Mouse (Mus musculus): Measurements from ENCODE around the gene Pdha2. TPM values are rescaled to one million over a fixed set of nuclear protein-coding genes. Genes with fewer than 3 reads are reported as not detected.

The Pdha2 gene
- polyA plus RNA-seq (2016; fragmentation: Nextera tagmentation; extraction: Ambion mirVana), result not detected in 2 replicates

- no peaks in the 10 kb centered on the region for H3K36me3 ChIP-seq (replicated peaks)
- no peak within 1 kb of the TSS for H3K27ac ChIP-seq (replicated peaks)
- WGBS, result 91% methylated on average over 5 of the region's 5 CpGs
- peaks cover 9% of the 10 kb centered on the region; the same call in 1 of the 2 replicates for H3K9me3 ChIP-seq
- H3K27me3 ChIP-seq (replicated peaks; ENCODE audit: low read depth, poor library complexity, severe bottlenecking), result no peaks in the 10 kb centered on the region
- no peak within 1 kb of the TSS for H3K4me3 ChIP-seq
- H3K4me1 ChIP-seq, result no peaks in the 10 kb centered on the region
- no peak for DNase-seq (ENCODE audit: low spot score)
Observed at GRCm38 (mm10) chr3:141212255-141212654, at the start of gene Pdha2. Pdha2 (minus strand) TSS chr3:141212355.

GRCm38 (mm10) chr3:141260518-141260917 lies 48.4 kb upstream of the Pdha2 start:
- Histone ChIP-seq H3K27ac (replicated peaks) (no peak overlapping the region), H3K27me3 (replicated peaks; ENCODE audit: low read depth, poor library complexity, severe bottlenecking) (no peaks in the 10 kb centered on the region), H3K9me3 (no peaks in the 10 kb centered on the region), H3K36me3 (replicated peaks) (no peaks in the 10 kb centered on the region), H3K4me1 (no peaks in the 10 kb centered on the region), H3K4me3 (no peak overlapping the region)
- DNase-seq (ENCODE audit: low spot score), result no peak
- WGBS, result 93% methylated on average over 1 of the region's 1 CpGs

GRCm38 (mm10) chr3:141251440-141251839 lies 39.3 kb upstream of the Pdha2 start:
- 95% methylated on average over 1 of the region's 1 CpGs for WGBS
- Histone ChIP-seq H3K36me3 (replicated peaks) (no peaks in the 10 kb centered on the region), H3K4me1 (no peaks in the 10 kb centered on the region), H3K27ac (replicated peaks) (no peak overlapping the region), H3K27me3 (replicated peaks; ENCODE audit: low read depth, poor library complexity, severe bottlenecking) (no peaks in the 10 kb centered on the region), H3K4me3 (no peak overlapping the region), H3K9me3 (no peaks in the 10 kb centered on the region)
- DNase-seq (ENCODE audit: low spot score), result no peak

GRCm38 (mm10) chr3:141244725-141245298 lies 32.7 kb upstream of the Pdha2 start:
- Histone ChIP-seq H3K27me3 (replicated peaks; ENCODE audit: low read depth, poor library complexity, severe bottlenecking) (no peaks in the 10 kb centered on the region), H3K4me1 (no peaks in the 10 kb centered on the region), H3K9me3 (no peaks in the 10 kb centered on the region), H3K4me3 (no peak overlapping the region), H3K36me3 (replicated peaks) (no peaks in the 10 kb centered on the region), H3K27ac (replicated peaks) (no peak overlapping the region)
- WGBS, result 58% methylated on average over 5 of the region's 5 CpGs
- no peak for DNase-seq (ENCODE audit: low spot score)

GRCm38 (mm10) chr3:141238071-141238470 lies 25.9 kb upstream of the Pdha2 start:
- Histone ChIP-seq H3K9me3 (no peaks in the 10 kb centered on the region), H3K4me3 (no peak overlapping the region), H3K36me3 (replicated peaks) (no peaks in the 10 kb centered on the region), H3K4me1 (no peaks in the 10 kb centered on the region), H3K27me3 (replicated peaks; ENCODE audit: low read depth, poor library complexity, severe bottlenecking) (no peaks in the 10 kb centered on the region), H3K27ac (replicated peaks) (no peak overlapping the region)
- WGBS, result 81% methylated on average over 2 of the region's 2 CpGs
- no peak for DNase-seq (ENCODE audit: low spot score)

GRCm38 (mm10) chr3:141229148-141229547 lies 17.0 kb upstream of the Pdha2 start:
- H3K9me3 ChIP-seq, result no peaks in the 10 kb centered on the region
- H3K36me3 ChIP-seq (replicated peaks), result no peaks in the 10 kb centered on the region
- DNase-seq (ENCODE audit: low spot score), result no peak
- no peak overlapping the region for H3K27ac ChIP-seq (replicated peaks)
- no peaks in the 10 kb centered on the region for H3K27me3 ChIP-seq (replicated peaks; ENCODE audit: low read depth, poor library complexity, severe bottlenecking)
- 56% methylated on average over 2 of the region's 2 CpGs for WGBS
- no peaks in the 10 kb centered on the region for H3K4me1 ChIP-seq
- H3K4me3 ChIP-seq, result no peak overlapping the region

GRCm38 (mm10) chr3:141222339-141222738 lies 10.2 kb upstream of the Pdha2 start:
- H3K36me3 ChIP-seq (replicated peaks), result no peaks in the 10 kb centered on the region
- H3K4me3 ChIP-seq, result no peak overlapping the region
- WGBS, result 84% methylated on average over 1 of the region's 1 CpGs
- no peaks in the 10 kb centered on the region for H3K9me3 ChIP-seq
- DNase-seq (ENCODE audit: low spot score), result no peak
- H3K4me1 ChIP-seq, result peaks cover 12% of the 10 kb centered on the region
- H3K27me3 ChIP-seq (replicated peaks; ENCODE audit: low read depth, poor library complexity, severe bottlenecking), result no peaks in the 10 kb centered on the region
- H3K27ac ChIP-seq (replicated peaks), result no peak overlapping the region

GRCm38 (mm10) chr3:141218561-141218960 lies 6.4 kb upstream of the Pdha2 start:
- DNase-seq (ENCODE audit: low spot score), result no peak
- no peak overlapping the region for H3K27ac ChIP-seq (replicated peaks)
- 54% methylated on average over 2 of the region's 2 CpGs for WGBS

GRCm38 (mm10) chr3:141216999-141217398 lies 4.8 kb upstream of the Pdha2 start:
- H3K9me3 ChIP-seq, result no peaks in the 10 kb centered on the region
- DNase-seq (ENCODE audit: low spot score), result peak; percentile 8

More at GRCm38 (mm10) chr3:141218561-141218960, 6.4 kb upstream of the Pdha2 start:
- Histone ChIP-seq H3K36me3 (replicated peaks) (no peaks in the 10 kb centered on the region), H3K27me3 (replicated peaks; ENCODE audit: low read depth, poor library complexity, severe bottlenecking) (no peaks in the 10 kb centered on the region), H3K4me1 (peaks cover 12% of the 10 kb centered on the region), H3K4me3 (no peak overlapping the region), H3K9me3 (no peaks in the 10 kb centered on the region)

GRCm38 (mm10) chr3:141216237-141216636 lies 4.1 kb upstream of the Pdha2 start:
- Histone ChIP-seq H3K27ac (replicated peaks) (no peak overlapping the region), H3K4me3 (no peak overlapping the region), H3K4me1 (peaks cover 12% of the 10 kb centered on the region), H3K9me3 (peaks cover 4% of the 10 kb centered on the region; the same call in 1 of the 2 replicates), H3K36me3 (replicated peaks) (no peaks in the 10 kb centered on the region), H3K27me3 (replicated peaks; ENCODE audit: low read depth, poor library complexity, severe bottlenecking) (no peaks in the 10 kb centered on the region)
- 77% methylated on average over 6 of the region's 6 CpGs for WGBS
- no peak for DNase-seq (ENCODE audit: low spot score)

More at GRCm38 (mm10) chr3:141216999-141217398, 4.8 kb upstream of the Pdha2 start:
- Histone ChIP-seq H3K27me3 (replicated peaks; ENCODE audit: low read depth, poor library complexity, severe bottlenecking) (no peaks in the 10 kb centered on the region), H3K27ac (replicated peaks) (no peak overlapping the region), H3K36me3 (replicated peaks) (no peaks in the 10 kb centered on the region), H3K4me1 (peaks cover 12% of the 10 kb centered on the region), H3K4me3 (no peak overlapping the region)

GRCm38 (mm10) chr3:141214789-141215188 lies 2.6 kb upstream of the Pdha2 start:
- H3K36me3 ChIP-seq (replicated peaks), result no peaks in the 10 kb centered on the region
- DNase-seq (ENCODE audit: low spot score), result no peak
- H3K27me3 ChIP-seq (replicated peaks; ENCODE audit: low read depth, poor library complexity, severe bottlenecking), result no peaks in the 10 kb centered on the region
- peaks cover 9% of the 10 kb centered on the region; the same call in 1 of the 2 replicates for H3K9me3 ChIP-seq
- WGBS, result 87% methylated on average over 2 of the region's 2 CpGs
- H3K4me1 ChIP-seq, result peaks cover 12% of the 10 kb centered on the region
- no peak overlapping the region for H3K4me3 ChIP-seq
- H3K27ac ChIP-seq (replicated peaks), result no peak overlapping the region

- no peak overlapping the region for H3K27ac ChIP-seq (replicated peaks)
- H3K9me3 ChIP-seq, result peaks cover 9% of the 10 kb centered on the region; the same call in 1 of the 2 replicates
- no peaks in the 10 kb centered on the region for H3K36me3 ChIP-seq (replicated peaks)
- no peak for DNase-seq (ENCODE audit: low spot score)
- H3K27me3 ChIP-seq (replicated peaks; ENCODE audit: low read depth, poor library complexity, severe bottlenecking), result no peaks in the 10 kb centered on the region
- H3K4me3 ChIP-seq, result no peak overlapping the region
- H3K4me1 ChIP-seq, result peaks cover 12% of the 10 kb centered on the region
Observed at GRCm38 (mm10) chr3:141214197-141214596, 2.0 kb upstream of the Pdha2 start.

- WGBS, result 97% methylated on average over 17 of the region's 17 CpGs
- peaks cover 9% of the 10 kb centered on the region; the same call in 1 of the 2 replicates for H3K9me3 ChIP-seq
- no peaks in the 10 kb centered on the region for H3K4me1 ChIP-seq
- H3K4me3 ChIP-seq, result no peak overlapping the region
- H3K27me3 ChIP-seq (replicated peaks; ENCODE audit: low read depth, poor library complexity, severe bottlenecking), result no peaks in the 10 kb centered on the region
- DNase-seq (ENCODE audit: low spot score), result no peak
- no peak overlapping the region for H3K27ac ChIP-seq (replicated peaks)
- H3K36me3 ChIP-seq (replicated peaks), result no peaks in the 10 kb centered on the region
Observed at GRCm38 (mm10) chr3:141211644-141212043, 511 bp downstream of the Pdha2 start.

All from embryonic facial prominence, embryonic 10.5 days (tissue).